Mouse (Mus musculus): Measurements from ENCODE around the gene Ace. TPM values are rescaled to one million over a fixed set of nuclear protein-coding genes. Genes with fewer than 3 reads are reported as not detected.

Gene Ace
- polyA plus RNA-seq (2015; fragmentation: Nextera tagmentation; extraction: Ambion mirVana), result 2.3 and 2.5 TPM in 2 replicates

GRCm38 (mm10) chr11:105967741-105968574, at the start of gene Ace:
Gene Ace, plus strand, starts transcription at chr11:105967945.
- Histone ChIP-seq H3K4me1 (peaks cover 12% of the 10 kb centered on the region), H3K9me3 (no peaks in the 10 kb centered on the region), H3K27me3 (peaks cover 12% of the 10 kb centered on the region; the same call in 1 of the 2 replicates), H3K4me3 (peak within 1 kb of the TSS; percentile 50), H3K9ac (replicated peaks) (peak within 1 kb of the TSS; percentile 42), H3K36me3 (no peaks in the 10 kb centered on the region), H3K4me2 (replicated peaks) (peak within 1 kb of the TSS; percentile 87), H3K27ac (replicated peaks) (no peak within 1 kb of the TSS)
- WGBS, result 1% methylated on average over 65 of the region's 76 CpGs
- peak; percentile 73 for ATAC-seq (replicated peaks)

GRCm38 (mm10) chr11:105920098-105920785, 47.5 kb upstream of the Ace start:
- H3K4me2 ChIP-seq (replicated peaks), result no peak overlapping the region
- H3K4me1 ChIP-seq, result no peaks in the 10 kb centered on the region
- no peak overlapping the region for H3K4me3 ChIP-seq
- no peak overlapping the region for H3K9ac ChIP-seq (replicated peaks)
- H3K9me3 ChIP-seq, result no peaks in the 10 kb centered on the region
- peaks cover 59% of the 10 kb centered on the region for H3K36me3 ChIP-seq
- no peak for ATAC-seq (replicated peaks)
- no peaks in the 10 kb centered on the region for H3K27me3 ChIP-seq
- H3K27ac ChIP-seq (replicated peaks), result no peak overlapping the region
- WGBS, result 82% methylated on average over 3 of the region's 3 CpGs

- Histone ChIP-seq H3K27me3 (no peaks in the 10 kb centered on the region), H3K36me3 (peaks cover 62% of the 10 kb centered on the region), H3K4me3 (no peak overlapping the region), H3K4me2 (replicated peaks) (no peak overlapping the region), H3K9ac (replicated peaks) (no peak overlapping the region), H3K27ac (replicated peaks) (no peak overlapping the region), H3K9me3 (no peaks in the 10 kb centered on the region), H3K4me1 (no peaks in the 10 kb centered on the region)
- WGBS, result 96% methylated on average over 2 of the region's 2 CpGs
- ATAC-seq (replicated peaks), result no peak
These were observed 46.9 kb upstream of the Ace start for GRCm38 (mm10) chr11:105920836-105921235.

- Histone ChIP-seq H3K9ac (replicated peaks) (no peak overlapping the region), H3K27ac (replicated peaks) (no peak overlapping the region), H3K4me1 (no peaks in the 10 kb centered on the region), H3K4me3 (no peak overlapping the region), H3K36me3 (peaks cover 58% of the 10 kb centered on the region), H3K27me3 (no peaks in the 10 kb centered on the region), H3K9me3 (no peaks in the 10 kb centered on the region), H3K4me2 (replicated peaks) (no peak overlapping the region)
- WGBS, result 93% methylated on average over 5 of the region's 5 CpGs
- ATAC-seq (replicated peaks), result no peak
These were observed 46.5 kb upstream of the Ace start for GRCm38 (mm10) chr11:105921275-105921674.

- WGBS, result 88% methylated on average over 20 of the region's 20 CpGs
- Histone ChIP-seq H3K36me3 (peaks cover 45% of the 10 kb centered on the region), H3K4me1 (peaks cover 5% of the 10 kb centered on the region; the same call in 1 of the 2 replicates), H3K27me3 (no peaks in the 10 kb centered on the region), H3K4me2 (replicated peaks) (no peak overlapping the region), H3K9me3 (no peaks in the 10 kb centered on the region), H3K4me3 (no peak overlapping the region), H3K9ac (replicated peaks) (no peak overlapping the region), H3K27ac (replicated peaks) (no peak overlapping the region)
- ATAC-seq (replicated peaks), result no peak
These were observed 44.7 kb upstream of the Ace start for GRCm38 (mm10) chr11:105922769-105923663.

- Histone ChIP-seq H3K9ac (replicated peaks) (peak overlapping the region; percentile 13; the same call in 1 of the 2 replicates), H3K27ac (replicated peaks) (no peak overlapping the region), H3K4me3 (no peak overlapping the region), H3K4me1 (peaks cover 5% of the 10 kb centered on the region; the same call in 1 of the 2 replicates), H3K4me2 (replicated peaks) (no peak overlapping the region), H3K27me3 (no peaks in the 10 kb centered on the region), H3K9me3 (no peaks in the 10 kb centered on the region), H3K36me3 (peaks cover 20% of the 10 kb centered on the region)
- peak; percentile 75 for ATAC-seq (replicated peaks)
- WGBS, result 59% methylated on average over 14 of the region's 14 CpGs
These were observed 40.4 kb upstream of the Ace start for GRCm38 (mm10) chr11:105927065-105928030.

GRCm38 (mm10) chr11:105928171-105928570, 39.6 kb upstream of the Ace start:
- Histone ChIP-seq H3K27me3 (no peaks in the 10 kb centered on the region), H3K9me3 (no peaks in the 10 kb centered on the region), H3K4me2 (replicated peaks) (no peak overlapping the region), H3K9ac (replicated peaks) (no peak overlapping the region), H3K4me1 (peaks cover 5% of the 10 kb centered on the region; the same call in 1 of the 2 replicates), H3K36me3 (peaks cover 11% of the 10 kb centered on the region), H3K27ac (replicated peaks) (no peak overlapping the region), H3K4me3 (no peak overlapping the region)
- no peak for ATAC-seq (replicated peaks)
- WGBS, result 78% methylated on average over 5 of the region's 5 CpGs

GRCm38 (mm10) chr11:105931380-105931779, 36.4 kb upstream of the Ace start:
- no peak for ATAC-seq (replicated peaks)
- Histone ChIP-seq H3K9ac (replicated peaks) (no peak overlapping the region), H3K4me1 (peaks cover 5% of the 10 kb centered on the region; the same call in 1 of the 2 replicates), H3K9me3 (no peaks in the 10 kb centered on the region), H3K4me2 (replicated peaks) (no peak overlapping the region), H3K36me3 (no peaks in the 10 kb centered on the region; the same call in 1 of the 2 replicates), H3K4me3 (no peak overlapping the region), H3K27me3 (no peaks in the 10 kb centered on the region), H3K27ac (replicated peaks) (no peak overlapping the region)
- WGBS, result 90% methylated on average over 3 of the region's 3 CpGs

GRCm38 (mm10) chr11:105933746-105934145, 34.0 kb upstream of the Ace start:
- Histone ChIP-seq H3K4me1 (no peaks in the 10 kb centered on the region), H3K36me3 (no peaks in the 10 kb centered on the region), H3K27me3 (no peaks in the 10 kb centered on the region), H3K9ac (replicated peaks) (no peak overlapping the region), H3K27ac (replicated peaks) (no peak overlapping the region), H3K4me3 (no peak overlapping the region), H3K9me3 (no peaks in the 10 kb centered on the region), H3K4me2 (replicated peaks) (no peak overlapping the region)
- ATAC-seq (replicated peaks), result no peak
- WGBS, result 88% methylated on average over 8 of the region's 8 CpGs

GRCm38 (mm10) chr11:105934303-105934711, 33.4 kb upstream of the Ace start:
- Histone ChIP-seq H3K4me1 (no peaks in the 10 kb centered on the region), H3K9ac (replicated peaks) (no peak overlapping the region), H3K27me3 (no peaks in the 10 kb centered on the region), H3K9me3 (no peaks in the 10 kb centered on the region), H3K27ac (replicated peaks) (no peak overlapping the region), H3K4me3 (no peak overlapping the region), H3K4me2 (replicated peaks) (no peak overlapping the region), H3K36me3 (no peaks in the 10 kb centered on the region)
- no peak for ATAC-seq (replicated peaks)
- 81% methylated on average over 5 of the region's 5 CpGs for WGBS

- 59% methylated on average over 6 of the region's 6 CpGs for WGBS
These were observed 32.9 kb upstream of the Ace start for GRCm38 (mm10) chr11:105934816-105935215.

More at GRCm38 (mm10) chr11:105934816-105935215, 32.9 kb upstream of the Ace start:
- H3K27me3 ChIP-seq, result no peaks in the 10 kb centered on the region
- H3K4me1 ChIP-seq, result no peaks in the 10 kb centered on the region
- no peak overlapping the region for H3K27ac ChIP-seq (replicated peaks)
- H3K4me3 ChIP-seq, result no peak overlapping the region
- H3K36me3 ChIP-seq, result no peaks in the 10 kb centered on the region
- no peak for ATAC-seq (replicated peaks)
- H3K9ac ChIP-seq (replicated peaks), result no peak overlapping the region
- no peaks in the 10 kb centered on the region for H3K9me3 ChIP-seq
- no peak overlapping the region for H3K4me2 ChIP-seq (replicated peaks)

Data from forebrain, embryonic 15.5 days (tissue).